Mouse (Mus musculus) adrenal gland, postnatal 25 days (tissue): ENCODE measurements around the gene Hcst. TPM values are rescaled to one million over a fixed set of nuclear protein-coding genes. Genes with fewer than 3 reads are reported as not detected.

Source experiments
- total RNA-seq: library from RNA; stranded (reverse); gene quantifications from 2 replicates; pipeline ENCODE4 v1.2.3, GENCODE M21; 2021

Hcst gene
- total RNA-seq, 1 experiment from 2014 or later: 2.6 TPM

Other genes starting within 250 kb of the Hcst start
- 288 and 306 TPM in 2 replicates for gene Cox7a1, start 235.7 kb downstream of the Hcst start, total RNA-seq
- 624 and 670 TPM in 2 replicates for gene Capns1, start 221.0 kb downstream of the Hcst start, total RNA-seq
- 63.2 and 71.6 TPM in 2 replicates for gene Polr2i, start 187.9 kb downstream of the Hcst start, total RNA-seq
- 77.0 and 86.6 TPM in 2 replicates for gene Tbcb, start 187.6 kb downstream of the Hcst start, total RNA-seq
- not detected in 2 replicates for gene Ovol3, start 184.1 kb downstream of the Hcst start, total RNA-seq
- gene Thap8, start 139.8 kb downstream of the Hcst start, total RNA-seq: 1.2 TPM in 1 of 2 replicates, not detected in the other
- 7.2 and 8.4 TPM in 2 replicates for gene Wdr62, start 139.4 kb downstream of the Hcst start, total RNA-seq
- gene Clip3, start 128.1 kb downstream of the Hcst start, total RNA-seq: 21.1 and 29.5 TPM in 2 replicates
- gene Alkbh6, start 111.1 kb downstream of the Hcst start, total RNA-seq: 51.6 and 59.2 TPM in 2 replicates
- gene Syne4, start 105.0 kb downstream of the Hcst start, total RNA-seq: 29.0 and 41.3 TPM in 2 replicates
- 1.5 and 2.0 TPM in 2 replicates for gene E130208F15Rik, start 98.1 kb downstream of the Hcst start, total RNA-seq
- gene Sdhaf1, start 96.0 kb downstream of the Hcst start, total RNA-seq: 13.1 and 14.1 TPM in 2 replicates
- gene Lrfn3, start 57.1 kb downstream of the Hcst start, total RNA-seq: 16.6 and 19.4 TPM in 2 replicates
- gene Tyrobp, start 6.1 kb downstream of the Hcst start, total RNA-seq: 14.9 and 15.0 TPM in 2 replicates
- gene Nfkbid, start 1.9 kb upstream of the Hcst start, total RNA-seq: 1.2 and 2.1 TPM in 2 replicates
- gene Aplp1, start 25.7 kb upstream of the Hcst start, total RNA-seq: 19.6 and 29.9 TPM in 2 replicates
- gene Kirrel2, start 37.8 kb upstream of the Hcst start, total RNA-seq: not detected in 2 replicates
- not detected in 2 replicates for gene Nphs1, start 38.5 kb upstream of the Hcst start, total RNA-seq
- gene Prodh2, start 73.8 kb upstream of the Hcst start, total RNA-seq: 1.6 TPM in 1 of 2 replicates, not detected in the other
- gene Arhgap33, start 115.2 kb upstream of the Hcst start, total RNA-seq: 5.6 and 7.4 TPM in 2 replicates
- 30.2 and 33.5 TPM in 2 replicates for gene Hspb6, start 132.3 kb upstream of the Hcst start, total RNA-seq
- 14.8 TPM in 2 replicates for gene Proser3, start 132.4 kb upstream of the Hcst start, total RNA-seq
- 56.9 and 67.6 TPM in 2 replicates for gene Lin37, start 140.0 kb upstream of the Hcst start, total RNA-seq
- gene U2af1l4, start 143.4 kb upstream of the Hcst start, total RNA-seq: 71.9 and 81.8 TPM in 2 replicates
- gene Gm49396, start 143.5 kb upstream of the Hcst start, total RNA-seq: 6.3 and 8.0 TPM in 2 replicates
- 148 and 160 TPM in 2 replicates for gene Psenen, start 143.8 kb upstream of the Hcst start, total RNA-seq
- 4.4 and 6.7 TPM in 2 replicates for gene Igflr1, start 145.6 kb upstream of the Hcst start, total RNA-seq
- gene Kmt2b, start 168.9 kb upstream of the Hcst start, total RNA-seq: 60.7 and 73.7 TPM in 2 replicates
- 0.33 and 0.71 TPM in 2 replicates for gene Zbtb32, start 179.1 kb upstream of the Hcst start, total RNA-seq
- 0.36 TPM in 1 of 2 replicates, not detected in the other for gene Upk1a, start 193.0 kb upstream of the Hcst start, total RNA-seq
- 1,003 and 1,219 TPM in 2 replicates for gene Cox6b1, start 206.3 kb upstream of the Hcst start, total RNA-seq
- gene Etv2, start 216.0 kb upstream of the Hcst start, total RNA-seq: not detected in 2 replicates
- 78.4 and 87.5 TPM in 2 replicates for gene Rbm42, start 230.5 kb upstream of the Hcst start, total RNA-seq
- 12.6 and 13.5 TPM in 2 replicates for gene Haus5, start 245.1 kb upstream of the Hcst start, total RNA-seq